Mouse (Mus musculus): ENCODE data around the gene Gm11236. TPM values are rescaled to one million over a fixed set of nuclear protein-coding genes. Genes with fewer than 3 reads are reported as not detected.

The Gm11236 gene
- not detected in 2 replicates for polyA plus RNA-seq (2012; rRNA removed)

GRCm38 (mm10) chr4:73637821-73638220 lies at the start of gene Gm11236:
TSS of gene Gm11236 (plus strand) at chr4:73638121.

GRCm38 (mm10) chr4:73607581-73607980 lies 30.3 kb upstream of the Gm11236 start, which contains the start of gene Gm11238:
TSS of gene Gm11238 (plus strand) at chr4:73607881.

GRCm38 (mm10) chr4:73622684-73623083 lies 15.2 kb upstream of the Gm11236 start, which contains the start of gene Gm11237:
TSS of gene Gm11237 (plus strand) at chr4:73622984.

GRCm38 (mm10) chr4:73668054-73668453 lies 30.1 kb downstream of the Gm11236 start, which contains the start of gene Gm11239:
TSS of gene Gm11239 (plus strand) at chr4:73668354.

GRCm38 (mm10) chr4:73683216-73683615 lies 45.3 kb downstream of the Gm11236 start, which contains the start of gene Gm428:
TSS of gene Gm428 (plus strand) at chr4:73683516.

Other genes with a start within 250 kb of the Gm11236 start
- not detected in 2 replicates for gene Gm11487, start 233.0 kb upstream of the Gm11236 start, polyA plus RNA-seq (2012; rRNA removed)
- not detected in 2 replicates for gene Gm11238, start 30.2 kb upstream of the Gm11236 start, polyA plus RNA-seq (2012; rRNA removed)
- gene Gm11237, start 15.1 kb upstream of the Gm11236 start, polyA plus RNA-seq (2012; rRNA removed) = not detected in 2 replicates
- gene Gm11239, start 30.2 kb downstream of the Gm11236 start, polyA plus RNA-seq (2012; rRNA removed) = not detected in 2 replicates
- not detected in 2 replicates for gene Gm428, start 45.4 kb downstream of the Gm11236 start, polyA plus RNA-seq (2012; rRNA removed)
- gene Rasef, start 152.9 kb downstream of the Gm11236 start, polyA plus RNA-seq (2012; rRNA removed) = 0.05 and 0.07 TPM in 2 replicates
- not detected in 2 replicates for gene Gm11758, start 238.1 kb downstream of the Gm11236 start, polyA plus RNA-seq (2012; rRNA removed)

Measured in liver, embryonic 18 days (tissue).